Mouse (Mus musculus): ENCODE data around the gene Junb. TPM values are rescaled to one million over a fixed set of nuclear protein-coding genes. Genes with fewer than 3 reads are reported as not detected.

Gene Junb
- polyA plus RNA-seq (2015; fragmentation: Nextera tagmentation; extraction: Ambion mirVana), result 5.2 and 5.9 TPM in 2 replicates

- Histone ChIP-seq H3K27ac (peak within 1 kb of the TSS; percentile 77), H3K36me3 (peaks cover 13% of the 10 kb centered on the region), H3K4me3 (peak within 1 kb of the TSS; percentile 52), H3K4me1 (replicated peaks) (peaks cover 79% of the 10 kb centered on the region), H3K27me3 (peaks cover 41% of the 10 kb centered on the region), H3K4me2 (peak within 1 kb of the TSS; percentile 91), H3K9me3 (no peaks in the 10 kb centered on the region), H3K9ac (peak within 1 kb of the TSS; percentile 74)
- peak; percentile 41 for ATAC-seq (ENCODE audit: low FRiP score)
- WGBS, result under 1% methylated on average over 63 of the region's 63 CpGs
These were observed at the start of gene Junb for GRCm38 (mm10) chr8:84978248-84978940. TSS of gene Junb (minus strand) at chr8:84978718.

GRCm38 (mm10) chr8:85027922-85028321 lies 49.4 kb upstream of the Junb start:
- Histone ChIP-seq H3K27ac (no peak overlapping the region), H3K27me3 (no peaks in the 10 kb centered on the region), H3K9ac (peak overlapping the region; percentile 100), H3K4me1 (replicated peaks) (peaks cover 41% of the 10 kb centered on the region), H3K4me2 (peak overlapping the region; percentile 92), H3K9me3 (no peaks in the 10 kb centered on the region), H3K4me3 (peak overlapping the region; percentile 87), H3K36me3 (peaks cover 46% of the 10 kb centered on the region)
- no peak for ATAC-seq (ENCODE audit: low FRiP score)
- WGBS, result 19% methylated on average over 2 of the region's 2 CpGs

GRCm38 (mm10) chr8:85027516-85027855 lies 49.0 kb upstream of the Junb start:
- H3K36me3 ChIP-seq, result peaks cover 47% of the 10 kb centered on the region
- peak overlapping the region; percentile 87 for H3K4me3 ChIP-seq
- H3K27ac ChIP-seq, result peak overlapping the region; percentile 93
- 2% methylated on average over 13 of the region's 13 CpGs for WGBS
- peak overlapping the region; percentile 92 for H3K4me2 ChIP-seq
- H3K27me3 ChIP-seq, result no peaks in the 10 kb centered on the region
- ATAC-seq (ENCODE audit: low FRiP score), result no peak
- peak overlapping the region; percentile 100 for H3K9ac ChIP-seq
- peaks cover 41% of the 10 kb centered on the region for H3K4me1 ChIP-seq (replicated peaks)
- H3K9me3 ChIP-seq, result no peaks in the 10 kb centered on the region

GRCm38 (mm10) chr8:85026670-85027515 lies 48.4 kb upstream of the Junb start, which contains the start of gene Trir:
TSS of gene Trir (plus strand) at chr8:85026823.
- H3K4me1 ChIP-seq (replicated peaks), result peaks cover 41% of the 10 kb centered on the region
- no peaks in the 10 kb centered on the region for H3K9me3 ChIP-seq
- peak within 1 kb of the TSS; percentile 100 for H3K9ac ChIP-seq
- H3K27ac ChIP-seq, result peak within 1 kb of the TSS; percentile 93
- peaks cover 47% of the 10 kb centered on the region for H3K36me3 ChIP-seq
- peak within 1 kb of the TSS; percentile 91 for H3K4me3 ChIP-seq
- peak; percentile 74 for ATAC-seq (ENCODE audit: low FRiP score)
- H3K27me3 ChIP-seq, result no peaks in the 10 kb centered on the region
- peak within 1 kb of the TSS; percentile 92 for H3K4me2 ChIP-seq
- WGBS, result 1% methylated on average over 72 of the region's 75 CpGs

GRCm38 (mm10) chr8:85025098-85025932 lies 46.8 kb upstream of the Junb start, which contains the start of gene Asna1:
TSS of gene Asna1 (minus strand) at chr8:85025281.
- H3K4me3 ChIP-seq, result peak within 1 kb of the TSS; percentile 91
- peak; percentile 88 for ATAC-seq (ENCODE audit: low FRiP score)
- H3K27me3 ChIP-seq, result no peaks in the 10 kb centered on the region
- peaks cover 41% of the 10 kb centered on the region for H3K4me1 ChIP-seq (replicated peaks)
- peak within 1 kb of the TSS; percentile 93 for H3K27ac ChIP-seq
- peak within 1 kb of the TSS; percentile 86 for H3K9ac ChIP-seq
- peak within 1 kb of the TSS; percentile 92 for H3K4me2 ChIP-seq
- H3K9me3 ChIP-seq, result no peaks in the 10 kb centered on the region
- 7% methylated on average over 30 of the region's 30 CpGs for WGBS
- peaks cover 50% of the 10 kb centered on the region for H3K36me3 ChIP-seq

GRCm38 (mm10) chr8:85023846-85024245 lies 45.3 kb upstream of the Junb start:
- ATAC-seq (ENCODE audit: low FRiP score), result no peak
- H3K4me2 ChIP-seq, result peak overlapping the region; percentile 92
- H3K36me3 ChIP-seq, result peaks cover 51% of the 10 kb centered on the region
- no peaks in the 10 kb centered on the region for H3K27me3 ChIP-seq
- H3K9ac ChIP-seq, result peak overlapping the region; percentile 86; the same call in 1 of the 2 replicates
- no peak overlapping the region for H3K27ac ChIP-seq
- peak overlapping the region; percentile 91; the same call in 1 of the 2 replicates for H3K4me3 ChIP-seq
- WGBS, result 99% methylated on average over 3 of the region's 3 CpGs
- no peaks in the 10 kb centered on the region for H3K9me3 ChIP-seq
- H3K4me1 ChIP-seq (replicated peaks), result peaks cover 36% of the 10 kb centered on the region

GRCm38 (mm10) chr8:85021514-85022055 lies 43.1 kb upstream of the Junb start:
- 98% methylated on average over 3 of the region's 3 CpGs for WGBS
- no peak overlapping the region for H3K4me2 ChIP-seq
- no peak for ATAC-seq (ENCODE audit: low FRiP score)
- H3K4me3 ChIP-seq, result no peak overlapping the region
- no peak overlapping the region for H3K27ac ChIP-seq
- peaks cover 70% of the 10 kb centered on the region for H3K36me3 ChIP-seq
- H3K27me3 ChIP-seq, result no peaks in the 10 kb centered on the region
- peaks cover 24% of the 10 kb centered on the region for H3K4me1 ChIP-seq (replicated peaks)
- no peak overlapping the region for H3K9ac ChIP-seq
- H3K9me3 ChIP-seq, result no peaks in the 10 kb centered on the region

GRCm38 (mm10) chr8:85017209-85017608 lies 38.7 kb upstream of the Junb start:
- no peak overlapping the region for H3K4me2 ChIP-seq
- no peak for ATAC-seq (ENCODE audit: low FRiP score)
- 50% methylated on average over 5 of the region's 5 CpGs for WGBS
- no peak overlapping the region; the same call in 1 of the 2 replicates for H3K9ac ChIP-seq
- peaks cover 53% of the 10 kb centered on the region for H3K36me3 ChIP-seq
- H3K27ac ChIP-seq, result no peak overlapping the region
- peaks cover 6% of the 10 kb centered on the region for H3K4me1 ChIP-seq (replicated peaks)
- peaks cover 29% of the 10 kb centered on the region for H3K27me3 ChIP-seq
- no peaks in the 10 kb centered on the region for H3K9me3 ChIP-seq
- H3K4me3 ChIP-seq, result no peak overlapping the region

GRCm38 (mm10) chr8:85016724-85017123 lies 38.2 kb upstream of the Junb start:
- no peak overlapping the region for H3K9ac ChIP-seq
- H3K4me1 ChIP-seq (replicated peaks), result peaks cover 6% of the 10 kb centered on the region
- ATAC-seq (ENCODE audit: low FRiP score), result no peak
- peaks cover 33% of the 10 kb centered on the region for H3K27me3 ChIP-seq
- peaks cover 48% of the 10 kb centered on the region for H3K36me3 ChIP-seq
- H3K27ac ChIP-seq, result no peak overlapping the region
- no peaks in the 10 kb centered on the region for H3K9me3 ChIP-seq
- H3K4me2 ChIP-seq, result no peak overlapping the region
- 77% methylated on average over 10 of the region's 10 CpGs for WGBS
- H3K4me3 ChIP-seq, result no peak overlapping the region

- H3K9ac ChIP-seq, result peak within 1 kb of the TSS; percentile 67
- H3K4me1 ChIP-seq (replicated peaks), result peaks cover 6% of the 10 kb centered on the region
- H3K4me2 ChIP-seq, result peak within 1 kb of the TSS; percentile 66
- H3K27ac ChIP-seq, result no peak within 1 kb of the TSS
- H3K9me3 ChIP-seq, result no peaks in the 10 kb centered on the region
- H3K27me3 ChIP-seq, result peaks cover 49% of the 10 kb centered on the region
- peak within 1 kb of the TSS; percentile 38 for H3K4me3 ChIP-seq
- ATAC-seq (ENCODE audit: low FRiP score), result no peak
- peaks cover 25% of the 10 kb centered on the region for H3K36me3 ChIP-seq
- 70% methylated on average over 1 of the region's 2 CpGs for WGBS
These were observed 35.9 kb upstream of the Junb start, which contains the start of gene Best2 for GRCm38 (mm10) chr8:85014431-85014830. TSS of gene Best2 (minus strand) at chr8:85014531.

GRCm38 (mm10) chr8:85013230-85013840 lies 34.8 kb upstream of the Junb start:
- H3K27ac ChIP-seq, result no peak overlapping the region
- H3K4me3 ChIP-seq, result peak overlapping the region; percentile 38
- peaks cover 14% of the 10 kb centered on the region for H3K36me3 ChIP-seq
- H3K27me3 ChIP-seq, result peaks cover 60% of the 10 kb centered on the region
- H3K9me3 ChIP-seq, result no peaks in the 10 kb centered on the region
- peaks cover 6% of the 10 kb centered on the region for H3K4me1 ChIP-seq (replicated peaks)
- ATAC-seq (ENCODE audit: low FRiP score), result peak; percentile 80
- WGBS, result 5% methylated on average over 25 of the region's 26 CpGs
- peak overlapping the region; percentile 67 for H3K9ac ChIP-seq
- H3K4me2 ChIP-seq, result peak overlapping the region; percentile 66
